Mouse (Mus musculus): Measurements from ENCODE around the gene Fbln7. TPM values are rescaled to one million over a fixed set of nuclear protein-coding genes. Genes with fewer than 3 reads are reported as not detected.

The Fbln7 gene
- polyA plus RNA-seq, 1 experiment: 0.75 TPM

DNA sequence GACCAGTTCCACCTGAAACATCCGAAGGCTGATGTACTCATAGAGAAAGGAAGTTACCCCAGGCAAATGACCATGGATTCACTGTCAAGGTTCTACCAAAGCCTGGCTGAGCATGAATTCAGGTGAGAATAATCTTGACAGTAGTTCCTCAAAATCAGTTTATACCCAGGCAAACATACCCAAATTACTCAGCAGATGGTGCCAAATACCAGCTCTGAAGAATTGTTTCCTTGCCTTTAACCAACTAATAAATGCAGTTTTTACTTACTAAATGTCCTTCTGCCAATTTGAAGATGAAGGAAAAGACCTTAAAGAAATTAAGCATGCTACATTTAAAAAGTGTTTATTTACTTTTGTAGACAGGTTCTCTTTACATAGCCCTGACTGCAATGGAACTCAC, 6.1 kb upstream of the Fbln7 start:
- H3K27ac ChIP-seq (ENCODE audit: insufficient read depth, low read length): no peak overlapping the region
- TF ChIP-seq EP300 (IDR thresholded peaks at IDR 0.05; ENCODE audit: insufficient read depth, low read depth, low read length) (no peak), CTCF (IDR thresholded peaks at IDR 0.05; ENCODE audit: low read depth, low read length) (no peak), POLR2A (IDR thresholded peaks at IDR 0.05; ENCODE audit: insufficient read depth, low read length) (no peak)
- H3K9me3 ChIP-seq (replicated peaks; ENCODE audit: control insufficient read depth, insufficient read depth, low read length, poor library complexity, severe bottlenecking): no peaks in the 10 kb centered on the region
- no peak overlapping the region for H3K4me3 ChIP-seq (ENCODE audit: low read depth, low read length)
- no peaks in the 10 kb centered on the region for H3K4me1 ChIP-seq (ENCODE audit: control insufficient read depth, insufficient read depth, low read length)
- H3K36me3 ChIP-seq (ENCODE audit: control insufficient read depth, insufficient read depth, low read length, poor library complexity, severe bottlenecking): no peaks in the 10 kb centered on the region
- H3K27me3 ChIP-seq (ENCODE audit: control insufficient read depth, insufficient read depth, low read length, poor library complexity, severe bottlenecking): no peaks in the 10 kb centered on the region
- no peak overlapping the region for H3K9ac ChIP-seq (ENCODE audit: low read depth, poor library complexity, severe bottlenecking)

DNA sequence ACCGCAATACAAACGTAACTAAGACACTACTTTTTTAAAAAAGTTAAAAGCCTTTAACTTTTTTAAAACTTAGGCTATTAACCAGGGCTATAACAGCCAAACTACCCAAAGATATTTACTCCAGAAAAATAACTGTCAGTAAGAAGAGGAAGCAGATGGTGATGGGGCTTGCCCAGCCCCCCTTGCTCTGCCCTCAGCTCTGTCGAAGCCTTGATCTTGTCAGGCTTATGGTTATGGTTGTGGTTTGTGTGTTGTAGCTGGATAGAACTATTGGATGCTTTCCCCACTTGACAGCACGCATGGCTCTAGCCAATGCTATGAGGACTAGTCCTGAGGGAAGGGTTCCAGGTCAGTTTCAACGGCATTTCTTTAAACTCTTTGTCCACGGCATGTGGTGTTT, 3.8 kb upstream of the Fbln7 start:
- Histone ChIP-seq H3K27ac (ENCODE audit: insufficient read depth, low read length) (no peak overlapping the region), H3K27me3 (ENCODE audit: control insufficient read depth, insufficient read depth, low read length, poor library complexity, severe bottlenecking) (no peaks in the 10 kb centered on the region), H3K4me3 (ENCODE audit: low read depth, low read length) (no peak overlapping the region), H3K4me1 (ENCODE audit: control insufficient read depth, insufficient read depth, low read length) (no peaks in the 10 kb centered on the region), H3K9ac (ENCODE audit: low read depth, poor library complexity, severe bottlenecking) (no peak overlapping the region), H3K9me3 (replicated peaks; ENCODE audit: control insufficient read depth, insufficient read depth, low read length, poor library complexity, severe bottlenecking) (no peaks in the 10 kb centered on the region), H3K36me3 (ENCODE audit: control insufficient read depth, insufficient read depth, low read length, poor library complexity, severe bottlenecking) (no peaks in the 10 kb centered on the region)
- no peak for TF ChIP-seq EP300 (IDR thresholded peaks at IDR 0.05; ENCODE audit: insufficient read depth, low read depth, low read length)
- no peak for TF ChIP-seq CTCF (IDR thresholded peaks at IDR 0.05; ENCODE audit: low read depth, low read length)
- no peak for TF ChIP-seq POLR2A (IDR thresholded peaks at IDR 0.05; ENCODE audit: insufficient read depth, low read length)

DNA sequence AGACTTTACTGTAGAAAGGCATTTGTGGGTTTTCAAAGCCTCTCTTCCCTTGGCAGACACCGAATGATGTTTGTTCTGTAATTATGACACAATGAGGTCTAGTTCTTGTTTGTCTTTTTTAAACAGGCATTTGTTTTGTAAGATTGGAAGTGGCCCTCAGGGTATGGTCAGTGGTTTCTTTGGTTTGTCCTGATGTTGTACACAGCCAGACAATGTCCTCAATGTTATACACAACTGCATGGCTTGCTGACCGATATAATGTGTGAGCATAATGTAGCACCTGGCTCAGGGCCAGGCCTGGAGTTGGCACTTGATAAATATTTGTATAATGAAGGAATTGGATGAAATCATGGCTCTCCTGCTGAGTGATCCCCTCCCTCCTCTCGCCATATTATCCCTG, 2.9 kb upstream of the Fbln7 start:
- Histone ChIP-seq H3K4me3 (ENCODE audit: low read depth, low read length) (no peak overlapping the region), H3K9me3 (replicated peaks; ENCODE audit: control insufficient read depth, insufficient read depth, low read length, poor library complexity, severe bottlenecking) (no peaks in the 10 kb centered on the region), H3K4me1 (ENCODE audit: control insufficient read depth, insufficient read depth, low read length) (no peaks in the 10 kb centered on the region), H3K9ac (ENCODE audit: low read depth, poor library complexity, severe bottlenecking) (no peak overlapping the region), H3K36me3 (ENCODE audit: control insufficient read depth, insufficient read depth, low read length, poor library complexity, severe bottlenecking) (no peaks in the 10 kb centered on the region), H3K27me3 (ENCODE audit: control insufficient read depth, insufficient read depth, low read length, poor library complexity, severe bottlenecking) (0 out of 2 replicates have a peak, but pooled peaks cover 3% of the 10 kb centered on the region), H3K27ac (ENCODE audit: insufficient read depth, low read length) (no peak overlapping the region)
- TF ChIP-seq CTCF (IDR thresholded peaks at IDR 0.05; ENCODE audit: low read depth, low read length) (no peak), POLR2A (IDR thresholded peaks at IDR 0.05; ENCODE audit: insufficient read depth, low read length) (no peak), EP300 (IDR thresholded peaks at IDR 0.05; ENCODE audit: insufficient read depth, low read depth, low read length) (no peak)

DNA sequence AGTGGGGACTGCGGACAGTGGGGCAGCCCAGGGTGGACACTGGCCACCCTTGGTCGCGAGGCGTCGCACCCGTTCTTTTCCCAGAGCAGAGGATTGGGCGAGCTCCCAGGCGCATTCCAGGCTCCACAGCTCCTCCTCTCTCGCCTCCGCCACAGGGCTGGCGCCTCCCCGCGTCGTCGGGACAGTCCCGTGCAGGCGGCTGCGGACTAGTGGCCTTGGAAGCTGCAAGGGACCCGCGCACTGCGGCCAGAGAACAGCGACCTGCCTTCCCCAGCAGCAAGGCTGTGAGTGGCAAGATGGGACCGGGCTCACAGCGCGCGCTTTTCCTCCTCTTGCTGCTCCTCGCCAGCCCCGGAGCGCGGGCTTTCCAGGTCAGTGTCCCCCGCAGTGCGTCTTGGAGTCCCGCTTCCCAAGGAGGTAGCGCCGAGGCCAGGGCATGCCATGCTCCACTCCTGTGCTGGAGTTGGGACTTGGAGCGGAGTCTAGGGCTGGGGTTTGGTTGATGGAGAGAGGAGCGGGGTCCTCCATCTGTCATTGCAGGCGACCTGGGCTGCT, 1.1 kb downstream of the Fbln7 start:
- TF ChIP-seq CTCF (IDR thresholded peaks at IDR 0.05; ENCODE audit: low read depth, low read length): no peak
- TF ChIP-seq POLR2A (IDR thresholded peaks at IDR 0.05; ENCODE audit: insufficient read depth, low read length): no peak
- TF ChIP-seq EP300 (IDR thresholded peaks at IDR 0.05; ENCODE audit: insufficient read depth, low read depth, low read length): no peak
- Histone ChIP-seq H3K9me3 (replicated peaks; ENCODE audit: control insufficient read depth, insufficient read depth, low read length, poor library complexity, severe bottlenecking) (no peaks in the 10 kb centered on the region), H3K27ac (ENCODE audit: insufficient read depth, low read length) (no peak overlapping the region), H3K4me1 (ENCODE audit: control insufficient read depth, insufficient read depth, low read length) (no peaks in the 10 kb centered on the region), H3K27me3 (ENCODE audit: control insufficient read depth, insufficient read depth, low read length, poor library complexity, severe bottlenecking) (0 out of 2 replicates have a peak, but pooled peaks cover 3% of the 10 kb centered on the region), H3K36me3 (ENCODE audit: control insufficient read depth, insufficient read depth, low read length, poor library complexity, severe bottlenecking) (no peaks in the 10 kb centered on the region), H3K4me3 (ENCODE audit: low read depth, low read length) (peak overlapping the region; percentile 50), H3K9ac (ENCODE audit: low read depth, poor library complexity, severe bottlenecking) (no peak overlapping the region)

DNA sequence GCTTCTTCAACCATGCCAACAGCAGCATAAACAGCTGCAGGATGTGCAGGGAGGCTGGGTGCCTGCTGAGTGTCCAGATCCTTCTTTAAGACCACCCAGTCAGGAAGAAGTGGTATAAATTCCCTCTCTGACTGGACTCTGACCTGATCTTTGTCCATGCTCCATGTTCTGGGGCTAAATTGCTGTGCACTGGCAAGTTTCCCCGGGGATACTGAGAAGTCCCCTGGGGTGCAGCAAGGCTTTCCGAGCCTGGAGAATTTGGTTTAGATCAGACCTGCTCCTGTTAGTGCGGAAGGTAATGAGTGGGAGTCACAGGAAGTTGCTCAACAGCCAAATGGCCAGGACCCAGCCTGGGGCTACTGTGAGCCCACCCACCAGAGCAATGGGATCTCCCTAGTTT, 2.3 kb downstream of the Fbln7 start:
- no peaks in the 10 kb centered on the region for H3K9me3 ChIP-seq (replicated peaks; ENCODE audit: control insufficient read depth, insufficient read depth, low read length, poor library complexity, severe bottlenecking)
- H3K4me1 ChIP-seq (ENCODE audit: control insufficient read depth, insufficient read depth, low read length): no peaks in the 10 kb centered on the region
- TF ChIP-seq EP300 (IDR thresholded peaks at IDR 0.05; ENCODE audit: insufficient read depth, low read depth, low read length): no peak
- no peak for TF ChIP-seq POLR2A (IDR thresholded peaks at IDR 0.05; ENCODE audit: insufficient read depth, low read length)
- TF ChIP-seq CTCF (IDR thresholded peaks at IDR 0.05; ENCODE audit: low read depth, low read length): no peak
- H3K4me3 ChIP-seq (ENCODE audit: low read depth, low read length): no peak overlapping the region
- no peak overlapping the region for H3K27ac ChIP-seq (ENCODE audit: insufficient read depth, low read length)
- H3K27me3 ChIP-seq (ENCODE audit: control insufficient read depth, insufficient read depth, low read length, poor library complexity, severe bottlenecking): 0 out of 2 replicates have a peak, but pooled peaks cover 3% of the 10 kb centered on the region
- no peak overlapping the region for H3K9ac ChIP-seq (ENCODE audit: low read depth, poor library complexity, severe bottlenecking)
- no peaks in the 10 kb centered on the region for H3K36me3 ChIP-seq (ENCODE audit: control insufficient read depth, insufficient read depth, low read length, poor library complexity, severe bottlenecking)

DNA sequence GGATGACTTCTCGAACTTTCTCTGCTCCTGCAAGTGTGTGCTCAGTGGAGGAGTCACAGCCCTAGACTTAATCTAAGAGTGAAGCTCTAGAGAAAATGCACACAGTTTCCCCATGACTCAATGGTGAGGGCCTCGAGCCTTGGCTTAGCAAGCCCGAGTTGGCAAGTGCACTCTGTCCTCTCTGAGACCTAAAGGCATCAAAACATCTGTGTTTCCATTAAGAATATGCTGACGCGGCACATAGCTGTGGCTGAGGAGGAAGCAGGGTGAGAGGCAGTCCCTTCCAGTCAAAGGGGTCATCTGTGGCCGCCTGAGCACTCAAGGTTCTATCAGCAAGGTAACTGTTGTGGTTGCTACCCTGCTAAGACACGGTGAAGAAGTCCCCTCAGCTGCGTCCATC, 8.9 kb downstream of the Fbln7 start:
- Histone ChIP-seq H3K27me3 (ENCODE audit: control insufficient read depth, insufficient read depth, low read length, poor library complexity, severe bottlenecking) (no peaks in the 10 kb centered on the region), H3K4me3 (ENCODE audit: low read depth, low read length) (no peak overlapping the region), H3K36me3 (ENCODE audit: control insufficient read depth, insufficient read depth, low read length, poor library complexity, severe bottlenecking) (no peaks in the 10 kb centered on the region), H3K27ac (ENCODE audit: insufficient read depth, low read length) (no peak overlapping the region), H3K9me3 (replicated peaks; ENCODE audit: control insufficient read depth, insufficient read depth, low read length, poor library complexity, severe bottlenecking) (no peaks in the 10 kb centered on the region), H3K4me1 (ENCODE audit: control insufficient read depth, insufficient read depth, low read length) (peaks cover 6% of the 10 kb centered on the region), H3K9ac (ENCODE audit: low read depth, poor library complexity, severe bottlenecking) (no peak overlapping the region)
- TF ChIP-seq POLR2A (IDR thresholded peaks at IDR 0.05; ENCODE audit: insufficient read depth, low read length) (no peak), CTCF (IDR thresholded peaks at IDR 0.05; ENCODE audit: low read depth, low read length) (no peak), EP300 (IDR thresholded peaks at IDR 0.05; ENCODE audit: insufficient read depth, low read depth, low read length) (no peak)
